Mouse (Mus musculus): ENCODE measurements around the gene Kank1.

GRCm38 (mm10) chr19:25193751-25194150 is 43.0 kb upstream of the Kank1 start:
- TF ChIP-seq CTCF (IDR thresholded peaks at IDR 0.05; ENCODE audit: low read depth), result no peak
- TF ChIP-seq EP300 (IDR thresholded peaks at IDR 0.05; ENCODE audit: low read depth), result no peak

Measured in heart, postnatal 0 days (tissue).